Mouse (Mus musculus) liver, embryonic 14.5 days (tissue): ENCODE results near the gene Zbtb16.

Experiments used
- CTCF ChIP-seq: IDR thresholded peaks from 2 replicates; pipeline ENCODE4 v1.5.1; 2016; ENCODE audit warnings: antibody characterized with exemption, low read depth, control low read depth
- EP300 ChIP-seq: IDR thresholded peaks from 2 replicates; pipeline ENCODE4 v1.6.1; 2016; ENCODE audit warnings: antibody characterized with exemption, low read depth

GRCm38 (mm10) chr9:48648285-48649097 lies 187.5 kb downstream of the Zbtb16 start:
- TF ChIP-seq CTCF (no peak), EP300 (no peak)
